Mouse (Mus musculus): Measurements from ENCODE around the gene Comtd1.

Comtd1 gene

GRCm38 (mm10) chr14:21848166-21849154, at the start of gene Comtd1:
TSS of gene Comtd1 (minus strand) at chr14:21848977.
- in situ Hi-C loops (cut with MboI; ENCODE audit: low sequenced_read_pairs): no loop called here

- in situ Hi-C loops (cut with MboI; ENCODE audit: low sequenced_read_pairs): no loop called here
Measured at GRCm38 (mm10) chr14:21892341-21892659, 43.5 kb upstream of the Comtd1 start.

GRCm38 (mm10) chr14:21891581-21892340, 43.0 kb upstream of the Comtd1 start:
- in situ Hi-C loops (cut with MboI; ENCODE audit: low sequenced_read_pairs): no loop called here

- in situ Hi-C loops (cut with MboI; ENCODE audit: low sequenced_read_pairs): no loop called here
Measured at GRCm38 (mm10) chr14:21890430-21890829, 41.7 kb upstream of the Comtd1 start.

- in situ Hi-C loops (cut with MboI; ENCODE audit: low sequenced_read_pairs): no loop called here
Measured at GRCm38 (mm10) chr14:21866816-21867215, 18.0 kb upstream of the Comtd1 start.

GRCm38 (mm10) chr14:21866291-21866690, 17.5 kb upstream of the Comtd1 start:
- in situ Hi-C loops (cut with MboI; ENCODE audit: low sequenced_read_pairs): no loop called here

- in situ Hi-C loops (cut with MboI; ENCODE audit: low sequenced_read_pairs): loop anchor here (10.0 kb wide), 1 partner anchor 722 kb away; no protein-coding TSS in a partner anchor
Measured at GRCm38 (mm10) chr14:21856886-21857285, 8.1 kb upstream of the Comtd1 start.

GRCm38 (mm10) chr14:21855961-21856360, 7.2 kb upstream of the Comtd1 start:
- in situ Hi-C loops (cut with MboI; ENCODE audit: low sequenced_read_pairs): loop anchor here (10.0 kb wide), 1 partner anchor 721 kb away; no protein-coding TSS in a partner anchor

- in situ Hi-C loops (cut with MboI; ENCODE audit: low sequenced_read_pairs): loop anchor here (10.0 kb wide), 1 partner anchor 719 kb away; no protein-coding TSS in a partner anchor
Measured at GRCm38 (mm10) chr14:21854271-21854670, 5.5 kb upstream of the Comtd1 start.

GRCm38 (mm10) chr14:21853456-21854109, 4.8 kb upstream of the Comtd1 start:
- in situ Hi-C loops (cut with MboI; ENCODE audit: low sequenced_read_pairs): loop anchor here (10.0 kb wide), 1 partner anchor 719 kb away; no protein-coding TSS in a partner anchor

GRCm38 (mm10) chr14:21851996-21852791, 3.4 kb upstream of the Comtd1 start:
- in situ Hi-C loops (cut with MboI; ENCODE audit: low sequenced_read_pairs): loop anchor here (10.0 kb wide), 1 partner anchor 717 kb away; no protein-coding TSS in a partner anchor

- in situ Hi-C loops (cut with MboI; ENCODE audit: low sequenced_read_pairs): loop anchor here (10.0 kb wide), 1 partner anchor 716 kb away; no protein-coding TSS in a partner anchor
Measured at GRCm38 (mm10) chr14:21850419-21851127, 1.8 kb upstream of the Comtd1 start.

- in situ Hi-C loops (cut with MboI; ENCODE audit: low sequenced_read_pairs): loop anchor here (10.0 kb wide), 1 partner anchor 715 kb away; no protein-coding TSS in a partner anchor
Measured at GRCm38 (mm10) chr14:21849524-21850418, 994 bp upstream of the Comtd1 start.

GRCm38 (mm10) chr14:21847381-21848165, 1.2 kb downstream of the Comtd1 start:
- in situ Hi-C loops (cut with MboI; ENCODE audit: low sequenced_read_pairs): no loop called here

- in situ Hi-C loops (cut with MboI; ENCODE audit: low sequenced_read_pairs): no loop called here
Measured at GRCm38 (mm10) chr14:21846827-21847380, 1.9 kb downstream of the Comtd1 start.

GRCm38 (mm10) chr14:21843263-21843662, 5.5 kb downstream of the Comtd1 start:
- in situ Hi-C loops (cut with MboI; ENCODE audit: low sequenced_read_pairs): no loop called here
